Mouse (Mus musculus) adrenal gland, postnatal 14 days (tissue): ENCODE results near the gene Homer3. TPM values are rescaled to one million over a fixed set of nuclear protein-coding genes. Genes with fewer than 3 reads are reported as not detected.

ENCODE experiments used
- DNase-seq: peaks from one replicate; pipeline ENCODE4 v3.0.0; 2021; ENCODE audit warnings: mixed read lengths
- long read RNA-seq, 2 experiments: library from polyadenylated mRNA; stranded (forward); transcript quantifications; one replicate each; pipeline ENCODE4 v2.0.0; 2021
- total RNA-seq: library from RNA; stranded (reverse); gene quantifications from 2 replicates; pipeline ENCODE4 v1.2.3, GENCODE M21; 2021

Homer3 gene
- 21.3 and 25.0 TPM in 2 replicates for total RNA-seq
- long read RNA-seq, experiment 1, transcript Homer3-203 (10 exons, 2,445 nt): major isoform, 32 of 51 reads
- long read RNA-seq, experiment 1, partial matches to known transcripts: 6 of 51 reads
- long read RNA-seq, experiment 1, other reads (novel, unspliced or antisense): 12 of 51 reads
- long read RNA-seq, experiment 2, transcript Homer3-203 (10 exons, 2,445 nt): major isoform, 15 of 28 reads
- long read RNA-seq, experiment 2, partial matches to known transcripts: 3 of 28 reads
- long read RNA-seq, experiment 2, other reads (novel, unspliced or antisense): 10 of 28 reads

- DNase-seq: peak; percentile 95
Measured at GRCm38 (mm10) chr8:70282603-70283135, at the start of gene Homer3. Homer3 (plus strand) TSS chr8:70282827.

- DNase-seq: no peak
Measured at GRCm38 (mm10) chr8:70233606-70234005, 49.0 kb upstream of the Homer3 start.

DNA sequence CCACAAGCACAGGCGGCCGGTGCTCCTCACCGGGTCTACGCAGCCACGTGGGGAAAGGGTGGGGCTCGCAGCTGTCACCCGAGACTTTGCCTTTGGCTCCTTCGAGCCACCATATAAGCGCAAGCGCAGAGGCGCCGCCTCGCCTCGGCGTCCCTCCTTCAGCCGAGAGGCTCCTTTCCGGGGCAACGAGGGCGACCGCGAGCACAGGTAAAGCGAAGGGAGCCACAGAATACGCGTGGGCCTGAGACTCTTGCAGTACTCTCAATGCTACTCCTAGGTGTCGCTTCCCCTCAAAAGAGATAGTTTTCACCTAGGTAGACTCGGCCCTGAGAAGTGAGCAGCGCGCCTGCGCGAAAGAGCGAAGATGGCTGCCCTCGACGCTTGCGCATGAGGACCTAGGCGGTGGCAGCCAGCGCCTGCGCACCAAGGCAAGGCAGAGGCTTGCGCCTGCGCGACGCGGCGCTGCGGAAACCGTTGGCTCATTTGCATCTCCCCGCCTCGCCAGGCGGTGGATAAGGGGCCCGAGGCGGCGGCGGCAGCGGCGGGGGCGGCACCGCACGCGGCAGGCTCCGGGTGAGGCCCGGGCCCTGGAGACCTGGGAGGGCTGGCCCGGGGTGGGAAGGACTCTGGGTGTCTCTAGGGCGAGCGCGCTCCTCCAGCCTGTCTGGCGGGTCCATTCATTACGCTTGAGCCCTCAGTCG lies 48.4 kb upstream of the Homer3 start, which contains the start of the genes Sugp2 and Armc6:
Sugp2 (plus strand) TSS at position 147 of the 701 bp plus-strand sequence.
Armc6 (minus strand) TSS at position 387 of the 701 bp plus-strand sequence.
- peak; percentile 96 for DNase-seq

- DNase-seq: no peak
Measured at GRCm38 (mm10) chr8:70234781-70235128, 47.9 kb upstream of the Homer3 start.

- DNase-seq: no peak
Measured at GRCm38 (mm10) chr8:70237842-70238241, 44.8 kb upstream of the Homer3 start.

- no peak for DNase-seq
Measured at GRCm38 (mm10) chr8:70240642-70241041, 42.0 kb upstream of the Homer3 start.

DNA sequence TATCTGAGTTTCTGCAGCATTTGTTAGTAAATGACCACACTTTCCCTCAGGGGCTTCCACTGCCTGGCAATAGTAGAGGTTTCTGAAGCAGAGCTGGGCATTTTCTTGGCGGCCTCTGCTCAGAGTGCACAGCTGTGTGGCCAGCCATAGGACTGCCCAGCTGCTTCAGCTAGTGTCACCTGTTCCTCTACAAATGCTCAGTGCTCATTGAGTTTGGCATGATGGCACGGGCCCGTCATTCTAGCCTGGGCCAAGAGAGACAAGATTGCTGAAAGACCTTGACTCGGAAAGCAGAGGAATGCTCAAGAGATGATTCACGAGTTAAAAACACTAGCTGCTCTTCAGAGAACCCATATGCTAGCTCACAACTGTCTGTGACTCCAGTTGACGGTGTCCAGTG lies 36.0 kb upstream of the Homer3 start:
- DNase-seq: peak; percentile 57

- DNase-seq: no peak
Measured at GRCm38 (mm10) chr8:70247841-70248240, 34.8 kb upstream of the Homer3 start.

GRCm38 (mm10) chr8:70254628-70255027 lies 28.0 kb upstream of the Homer3 start:
- no peak for DNase-seq

- no peak for DNase-seq
Measured at GRCm38 (mm10) chr8:70257456-70257855, 25.2 kb upstream of the Homer3 start.

- no peak for DNase-seq
Measured at GRCm38 (mm10) chr8:70258600-70258999, 24.0 kb upstream of the Homer3 start.

DNA sequence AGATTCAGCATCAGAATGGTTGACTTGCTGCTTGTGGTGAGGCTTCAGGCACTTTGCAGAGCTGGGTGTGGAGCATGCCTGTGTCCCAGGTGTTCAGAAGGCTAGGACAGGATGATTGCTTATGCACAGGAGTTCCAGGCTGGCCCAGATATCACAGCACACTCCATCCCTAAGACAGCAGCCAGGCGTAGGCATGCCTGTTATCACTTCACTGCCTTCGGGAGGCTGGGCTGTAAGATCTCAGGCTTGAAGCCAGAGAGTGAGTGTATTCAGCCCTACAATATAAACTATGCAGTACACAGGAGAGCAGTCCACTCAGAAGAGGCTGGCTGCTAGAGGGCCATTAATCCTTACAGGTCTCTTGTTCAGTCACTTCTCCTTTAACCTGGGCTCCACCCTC lies 23.6 kb upstream of the Homer3 start:
- DNase-seq: no peak

DNA sequence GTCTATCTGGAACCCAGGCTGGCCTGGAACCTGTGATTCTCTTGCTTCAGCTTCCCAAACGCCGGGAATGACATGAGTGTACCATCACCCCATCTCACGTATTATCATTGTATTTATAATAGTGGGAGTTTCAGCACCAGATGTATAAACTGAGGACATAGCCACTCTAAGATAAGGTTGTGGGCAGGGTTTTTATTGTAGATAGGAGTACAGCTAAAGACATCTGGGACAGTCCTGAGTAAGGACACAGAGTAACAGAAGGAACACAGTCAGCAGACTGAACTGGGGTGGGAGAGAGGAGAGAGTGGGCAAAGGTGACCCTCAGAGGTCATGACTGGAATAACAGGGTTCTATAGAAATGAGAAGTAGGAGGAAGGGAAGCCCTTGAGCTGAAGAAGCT lies 15.0 kb upstream of the Homer3 start:
- no peak for DNase-seq

DNA sequence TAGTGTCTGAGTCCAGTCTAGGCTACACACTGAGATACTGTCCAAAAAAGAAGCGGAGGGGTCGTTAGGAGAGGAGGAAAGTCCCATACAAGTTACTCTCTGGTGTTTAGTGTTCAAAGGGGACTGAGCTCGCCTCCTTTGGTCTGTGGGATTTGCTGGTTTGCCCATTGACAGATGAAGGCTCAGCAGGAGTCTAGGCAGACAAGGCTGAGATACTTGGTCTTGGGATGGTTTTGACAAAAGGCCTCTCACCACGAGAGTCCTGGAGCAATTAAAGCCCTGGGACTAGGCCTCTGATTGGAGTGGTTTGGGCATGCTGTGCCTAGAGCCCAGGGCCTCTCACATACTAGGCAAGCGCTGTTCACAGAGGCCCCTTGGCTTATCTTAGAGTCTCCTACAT lies 14.3 kb upstream of the Homer3 start:
- no peak for DNase-seq

GRCm38 (mm10) chr8:70268799-70269565 lies 13.6 kb upstream of the Homer3 start:
- DNase-seq: peak; percentile 67

DNA sequence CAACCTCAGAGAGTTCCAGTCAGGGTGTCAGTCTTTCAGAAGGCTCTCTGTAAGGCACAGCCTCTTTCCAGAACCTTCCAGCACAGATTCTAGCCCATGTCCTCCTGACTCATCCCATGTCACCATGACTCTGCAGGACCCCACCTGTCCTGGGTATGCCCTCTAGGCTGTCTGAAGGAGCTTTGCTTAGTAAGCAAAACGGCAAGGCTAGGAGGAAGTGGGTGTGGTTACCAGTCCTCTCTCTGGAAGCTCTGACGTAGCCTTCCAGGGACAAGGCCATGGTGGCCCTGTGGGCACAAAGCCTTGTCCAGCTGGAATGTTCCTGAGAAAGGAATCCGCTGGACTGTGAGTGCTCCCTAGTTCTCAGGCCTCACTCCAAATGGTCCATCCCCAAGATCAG lies 9.7 kb upstream of the Homer3 start:
- peak; percentile 81 for DNase-seq

- no peak for DNase-seq
Measured at GRCm38 (mm10) chr8:70274350-70274749, 8.3 kb upstream of the Homer3 start.

DNA sequence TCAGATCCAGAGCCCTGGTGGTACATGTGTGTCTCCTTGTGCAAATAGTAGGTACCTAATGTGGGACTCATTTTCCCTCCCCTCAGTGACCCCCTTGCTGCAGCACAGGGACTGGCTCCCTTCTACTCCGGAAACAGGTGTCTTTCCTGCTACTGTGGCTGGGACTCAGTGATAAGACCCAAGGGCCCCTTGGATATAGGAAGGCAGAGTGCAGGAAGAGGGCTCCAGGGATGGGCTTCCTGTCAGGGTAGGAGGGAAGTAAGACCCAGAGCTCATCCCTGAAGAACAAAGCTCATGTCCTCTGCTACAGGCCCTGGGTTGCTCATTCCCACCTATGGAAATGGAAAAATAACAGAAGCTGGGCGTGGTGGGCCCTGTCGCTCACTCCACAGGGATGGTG lies 6.2 kb upstream of the Homer3 start:
- DNase-seq: peak; percentile 55

- DNase-seq: no peak
Measured at GRCm38 (mm10) chr8:70278175-70278574, 4.5 kb upstream of the Homer3 start.

DNA sequence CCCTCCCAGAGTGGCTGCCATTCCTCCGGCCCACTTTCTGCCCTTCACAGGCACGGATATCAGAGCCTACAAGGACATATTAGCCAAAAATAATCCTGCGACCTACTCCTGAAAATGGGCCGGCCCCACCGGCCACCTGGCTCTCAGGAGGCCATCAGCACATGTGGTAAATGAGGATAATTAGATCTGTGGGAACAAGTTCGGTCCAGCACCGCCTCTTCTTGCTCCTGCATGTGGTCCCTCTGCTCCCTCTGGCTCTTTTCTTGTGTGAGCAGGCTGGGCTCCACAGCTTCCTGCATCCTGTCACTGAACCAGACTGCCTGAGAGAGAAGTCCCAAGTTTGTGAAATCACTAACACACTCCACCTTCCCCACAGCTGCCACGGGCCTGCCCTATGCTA lies 3.4 kb upstream of the Homer3 start:
- no peak for DNase-seq

DNA sequence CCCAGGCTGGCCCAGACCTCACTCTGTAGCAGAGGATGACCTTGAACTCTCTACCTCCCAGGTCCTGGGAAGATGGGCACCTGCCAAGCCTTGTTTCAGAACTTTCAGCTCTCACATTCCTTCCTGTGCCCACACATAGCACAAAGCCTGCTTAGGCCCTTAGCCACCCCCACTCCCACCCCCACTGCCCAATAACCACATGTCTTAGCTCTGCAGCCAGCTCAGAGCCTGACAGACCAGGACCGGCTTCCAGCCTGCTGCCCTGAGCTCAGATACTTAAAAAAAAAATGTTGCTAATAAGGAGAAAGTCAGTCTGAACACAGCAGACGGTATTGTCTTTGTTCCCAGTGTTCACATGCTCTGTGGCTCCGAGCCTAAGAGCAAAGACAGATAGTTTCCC lies 1.6 kb upstream of the Homer3 start:
- peak; percentile 44 for DNase-seq

GRCm38 (mm10) chr8:70283136-70284077 lies 780 bp downstream of the Homer3 start:
- DNase-seq: peak; percentile 59
